Mouse (Mus musculus): Measurements from ENCODE around the gene Nfia.

DNA sequence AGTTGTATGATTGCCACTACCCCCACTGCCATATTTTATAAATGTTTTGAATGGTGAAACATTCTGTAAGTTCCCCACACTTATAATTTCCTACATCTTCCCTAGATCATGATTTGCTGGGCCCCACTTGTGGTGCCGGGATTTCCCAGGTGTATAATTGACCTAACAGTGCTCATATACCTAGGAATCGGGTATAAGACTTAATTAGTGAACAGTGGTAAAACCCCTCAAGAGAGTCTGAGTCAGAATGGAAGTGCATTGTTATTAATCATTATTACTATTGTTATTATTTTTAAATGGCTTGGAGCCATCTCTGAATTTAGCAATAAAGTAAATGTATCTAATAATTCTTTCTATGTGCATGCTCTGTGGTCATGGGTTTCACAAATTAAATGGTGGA lies 147.2 kb downstream of the Nfia start:
- TF ChIP-seq CTCF (IDR thresholded peaks at IDR 0.05; ENCODE audit: low read depth, low read length): no peak
- TF ChIP-seq GATA1 (IDR thresholded peaks at IDR 0.05; ENCODE audit: borderline replicate concordance, low read length): no peak

Measured in G1E (cell line).